Mouse (Mus musculus) bone marrow macrophage, adult 2 months (primary cell): ENCODE measurements around the gene Hpse2.

Source experiments
- CTCF ChIP-seq: IDR thresholded peaks from 2 replicates; pipeline ENCODE4 v1.5.1; 2012; ENCODE audit warnings: low read depth, mild to moderate bottlenecking, low read length, moderate library complexity
- POLR2A ChIP-seq: IDR thresholded peaks from 2 replicates; pipeline ENCODE4 v1.6.1; 2012; ENCODE audit warnings: mild to moderate bottlenecking, low read depth, low read length, borderline replicate concordance

- TF ChIP-seq POLR2A (no peak), CTCF (no peak)
Measured at GRCm38 (mm10) chr19:42816261-42816660, 571.9 kb downstream of the Hpse2 start.
